In genomic region chr7:80939808-80940207, GRCm38 (mm10) we compare ENCODE assay signal across 23 mouse cellular contexts. TPM values are rescaled to one million over a fixed set of nuclear protein-coding genes. Genes with fewer than 3 reads are reported as not detected.
DNase-seq lines count a peak whose midpoint lies in the region; ATAC-seq lines count a peak whose summit lies in the region.
"Had no signal": no experiment of that assay in that cellular context is flagged by ENCODE, and none has a peak within 500 bp of the region (broad histone marks: within the 10 kb centered on the region; RNA-seq: fewer than 3 reads in every experiment).

No protein-coding gene starts in this region.

- no peaks in the 10 kb centered on the region for H3K36me3 ChIP-seq in intestine, embryonic 16.5 days (ENCODE audit: control insufficient read depth, insufficient read depth, low read length)
- H3K36me3 ChIP-seq in forebrain, embryonic 16.5 days (ENCODE audit: control insufficient read depth, insufficient read depth) = peaks cover 3% of the 10 kb centered on the region

- peaks cover under 1% of the 10 kb centered on the region; the same call in 1 of the 2 replicates for H3K4me1 ChIP-seq in intestine, embryonic 16.5 days (ENCODE audit: control insufficient read depth, insufficient read depth, low read length)
- no peaks in the 10 kb centered on the region for H3K4me1 ChIP-seq in forebrain, embryonic 16.5 days (replicated peaks; ENCODE audit: control insufficient read depth, insufficient read depth, low read length)
- H3K4me1 ChIP-seq: embryonic facial prominence, embryonic 10.5 days; embryonic facial prominence, embryonic 12.5 days; forebrain, embryonic 13.5 days had no signal

- WGBS in intestine, embryonic 16.5 days = 85% methylated on average over 4 of the region's 4 CpGs
- WGBS in forebrain, embryonic 16.5 days = 90% methylated on average over 4 of the region's 4 CpGs

- H3K4me3 ChIP-seq in intestine, embryonic 16.5 days (ENCODE audit: low read length) = no peak overlapping the region
- H3K4me3 ChIP-seq in forebrain, embryonic 16.5 days (replicated peaks; ENCODE audit: low read length) = no peak overlapping the region
- H3K4me3 ChIP-seq: embryonic facial prominence, embryonic 10.5 days; embryonic facial prominence, embryonic 12.5 days; forebrain, embryonic 13.5 days; forebrain, embryonic 15.5 days had no signal

- H3K27me3 ChIP-seq in intestine, embryonic 16.5 days (replicated peaks; ENCODE audit: control insufficient read depth, insufficient read depth, low read length) = no peaks in the 10 kb centered on the region
- H3K27me3 ChIP-seq in forebrain, embryonic 16.5 days (replicated peaks; ENCODE audit: control insufficient read depth, insufficient read depth, low read length) = no peaks in the 10 kb centered on the region
- H3K27me3 ChIP-seq: CH12.LX; embryonic facial prominence, embryonic 12.5 days; forebrain, embryonic 13.5 days; forebrain, embryonic 15.5 days; Patski had no signal

- no peaks in the 10 kb centered on the region for H3K9me3 ChIP-seq in intestine, embryonic 16.5 days (ENCODE audit: control insufficient read depth, low read length)
- no peaks in the 10 kb centered on the region for H3K9me3 ChIP-seq in forebrain, embryonic 16.5 days (ENCODE audit: control insufficient read depth, low read length)
- H3K9me3 ChIP-seq: embryonic facial prominence, embryonic 10.5 days; embryonic facial prominence, embryonic 12.5 days; forebrain, embryonic 13.5 days; forebrain, embryonic 15.5 days; G1E had no signal

- H3K27ac ChIP-seq in intestine, embryonic 16.5 days (ENCODE audit: low read length) = no peak overlapping the region
- H3K27ac ChIP-seq in forebrain, embryonic 16.5 days (ENCODE audit: low read length) = no peak overlapping the region
- H3K27ac ChIP-seq: embryonic facial prominence, embryonic 10.5 days; embryonic facial prominence, embryonic 12.5 days; forebrain, embryonic 13.5 days; forebrain, embryonic 15.5 days had no signal

- peak; percentile 22 for DNase-seq in R1 (ENCODE audit: low read depth, low spot score)
- DNase-seq in ZHBTc4 (ENCODE audit: low read depth, low spot score) = peak; percentile 24
- no peak for DNase-seq in layer of hippocampus, postnatal 36 days
- no peak for DNase-seq in kidney, adult 9 months
- DNase-seq: adrenal gland, adult 8-10 months; adrenal gland, postnatal 14 days; adrenal gland, postnatal 36 days; cerebellum, adult 11-12 months; cerebellum, adult 2 months; cerebellum, adult 9-10 months; cerebellum, postnatal 10 days; cerebellum, postnatal 25 days had no signal

- H3K4me2 ChIP-seq in intestine, embryonic 16.5 days (ENCODE audit: low read depth, low read length) = no peak overlapping the region
- no peak overlapping the region for H3K4me2 ChIP-seq in forebrain, embryonic 16.5 days (ENCODE audit: low read length)
- H3K4me2 ChIP-seq: embryonic facial prominence, embryonic 12.5 days; forebrain, embryonic 13.5 days; forebrain, embryonic 15.5 days had no signal

- peak; percentile 77 for ATAC-seq in intestine, embryonic 16.5 days
- ATAC-seq in forebrain, embryonic 16.5 days = no peak
- ATAC-seq: activated CD4-positive, CD25-positive, alpha-beta regulatory T cell, adult 4 months; CD4-positive, CD25-positive, alpha-beta regulatory T cell, adult 4 months; forebrain, embryonic 13.5 days; forebrain, embryonic 15.5 days; Patski had no signal

- no peak overlapping the region for H3K9ac ChIP-seq in intestine, embryonic 16.5 days (ENCODE audit: low read depth, low read length)
- no peak overlapping the region for H3K9ac ChIP-seq in forebrain, embryonic 16.5 days (replicated peaks; ENCODE audit: low read depth, low read length)
- H3K9ac ChIP-seq: embryonic facial prominence, embryonic 12.5 days; forebrain, embryonic 13.5 days; forebrain, embryonic 15.5 days had no signal

RNA-seq across cellular contexts. Expression of gene Sec11a, which starts 7.8 kb away (rescaled TPM):
- polyA plus RNA-seq in intestine, embryonic 16.5 days (2015; fragmentation: Nextera tagmentation; extraction: Ambion mirVana) = 234 and 256 TPM in 2 replicates
- 10 to 100 TPM; 52.5 to 59.6 TPM for total RNA-seq in layer of hippocampus, postnatal 36 days (2021)
- 146 and 153 TPM in 2 replicates for polyA plus RNA-seq in forebrain, embryonic 16.5 days (2015; fragmentation: Nextera tagmentation; extraction: Ambion mirVana)

RNA-seq across cellular contexts. Expression of gene Nmb, which starts 34.9 kb away (rescaled TPM):
- 3.9 and 4.1 TPM in 2 replicates for polyA plus RNA-seq in intestine, embryonic 16.5 days (2015; fragmentation: Nextera tagmentation; extraction: Ambion mirVana)
- total RNA-seq in layer of hippocampus, postnatal 36 days (2021) = 10 to 100 TPM in 1 of 2 experiments, 1 to 10 TPM in 1; 9.9 to 11.0 TPM
- 5.0 and 5.7 TPM in 2 replicates for polyA plus RNA-seq in forebrain, embryonic 16.5 days (2015; fragmentation: Nextera tagmentation; extraction: Ambion mirVana)

RNA-seq across cellular contexts. Expression of gene Wdr73, which starts 38.7 kb away (rescaled TPM):
- 27.8 and 33.4 TPM in 2 replicates for polyA plus RNA-seq in intestine, embryonic 16.5 days (2015; fragmentation: Nextera tagmentation; extraction: Ambion mirVana)
- total RNA-seq in layer of hippocampus, postnatal 36 days (2021) = 10 to 100 TPM; 24.5 to 28.7 TPM
- polyA plus RNA-seq in forebrain, embryonic 16.5 days (2015; fragmentation: Nextera tagmentation; extraction: Ambion mirVana) = 44.4 and 46.3 TPM in 2 replicates

RNA-seq across cellular contexts. Expression of gene Zfp592, which starts 53.7 kb away (rescaled TPM):
- 9.9 and 12.4 TPM in 2 replicates for polyA plus RNA-seq in intestine, embryonic 16.5 days (2015; fragmentation: Nextera tagmentation; extraction: Ambion mirVana)
- 10 to 100 TPM; 19.3 to 26.4 TPM for total RNA-seq in layer of hippocampus, postnatal 36 days (2021)
- polyA plus RNA-seq in forebrain, embryonic 16.5 days (2015; fragmentation: Nextera tagmentation; extraction: Ambion mirVana) = 8.4 and 12.1 TPM in 2 replicates

Comparison
In these comparisons a context has a peak if more than half of its experiments do, and no peak if none do; other contexts are left out.
1. DNase-seq: peak in R1 (single experiment) and ZHBTc4 (single experiment); none in layer of hippocampus, postnatal 36 days (0 of 2) and kidney, adult 9 months (single experiment).